Mouse (Mus musculus): Measurements from ENCODE around the gene Ifrd2.

Ifrd2 gene

GRCm38 (mm10) chr9:107576357-107577107 is 10.9 kb upstream of the Ifrd2 start, which contains the start of gene Hyal1:
TSS of gene Hyal1 (plus strand) at chr9:107576927.
- no peak for DNase-seq

GRCm38 (mm10) chr9:107577871-107578270 is 9.6 kb upstream of the Ifrd2 start:
- DNase-seq = no peak

- DNase-seq = no peak
Measured at GRCm38 (mm10) chr9:107578587-107578986, 8.9 kb upstream of the Ifrd2 start, which contains the start of gene Naa80. TSS of gene Naa80 (plus strand) at chr9:107578887.

- DNase-seq = no peak
Measured at GRCm38 (mm10) chr9:107579023-107579900, 8.2 kb upstream of the Ifrd2 start.

- peak; percentile 89 for DNase-seq
Measured at GRCm38 (mm10) chr9:107580501-107581317, 6.7 kb upstream of the Ifrd2 start, which contains the start of gene Hyal3. TSS of gene Hyal3 (plus strand) at chr9:107580818.

- no peak for DNase-seq
Measured at GRCm38 (mm10) chr9:107581584-107581983, 5.9 kb upstream of the Ifrd2 start.

GRCm38 (mm10) chr9:107582509-107583062 is 4.9 kb upstream of the Ifrd2 start:
- no peak for DNase-seq

GRCm38 (mm10) chr9:107583174-107583573 is 4.3 kb upstream of the Ifrd2 start:
- no peak for DNase-seq

GRCm38 (mm10) chr9:107586504-107586903 is 938 bp upstream of the Ifrd2 start:
- no peak for DNase-seq

GRCm38 (mm10) chr9:107587833-107588639 is 594 bp downstream of the Ifrd2 start:
- no peak for DNase-seq

GRCm38 (mm10) chr9:107590058-107590772 is 2.8 kb downstream of the Ifrd2 start:
- DNase-seq = no peak

GRCm38 (mm10) chr9:107590773-107591060 is 3.3 kb downstream of the Ifrd2 start:
- DNase-seq = no peak

- DNase-seq = no peak
Measured at GRCm38 (mm10) chr9:107593101-107593976, 5.9 kb downstream of the Ifrd2 start.

GRCm38 (mm10) chr9:107594281-107595062 is 7.0 kb downstream of the Ifrd2 start:
- no peak for DNase-seq

GRCm38 (mm10) chr9:107596619-107597569 is 9.5 kb downstream of the Ifrd2 start:
- no peak for DNase-seq

- DNase-seq = no peak
Measured at GRCm38 (mm10) chr9:107598385-107598784, 10.9 kb downstream of the Ifrd2 start.

- no peak for DNase-seq
Measured at GRCm38 (mm10) chr9:107599433-107599832, 12.0 kb downstream of the Ifrd2 start.

- DNase-seq = no peak
Measured at GRCm38 (mm10) chr9:107599842-107600241, 12.4 kb downstream of the Ifrd2 start.

Data from thymus, postnatal 14 days (tissue).